Mouse (Mus musculus): ENCODE data around the gene Vps11. TPM values are rescaled to one million over a fixed set of nuclear protein-coding genes. Genes with fewer than 3 reads are reported as not detected.
"Not testable (repeated sequence)": the region's sequence is repeated elsewhere in the genome, so short reads cannot be mapped to it uniquely, and the experiment has no call there.

The Vps11 gene
- polyA plus RNA-seq, 1 experiment from 2014 or later, result 34.4 TPM

DNA sequence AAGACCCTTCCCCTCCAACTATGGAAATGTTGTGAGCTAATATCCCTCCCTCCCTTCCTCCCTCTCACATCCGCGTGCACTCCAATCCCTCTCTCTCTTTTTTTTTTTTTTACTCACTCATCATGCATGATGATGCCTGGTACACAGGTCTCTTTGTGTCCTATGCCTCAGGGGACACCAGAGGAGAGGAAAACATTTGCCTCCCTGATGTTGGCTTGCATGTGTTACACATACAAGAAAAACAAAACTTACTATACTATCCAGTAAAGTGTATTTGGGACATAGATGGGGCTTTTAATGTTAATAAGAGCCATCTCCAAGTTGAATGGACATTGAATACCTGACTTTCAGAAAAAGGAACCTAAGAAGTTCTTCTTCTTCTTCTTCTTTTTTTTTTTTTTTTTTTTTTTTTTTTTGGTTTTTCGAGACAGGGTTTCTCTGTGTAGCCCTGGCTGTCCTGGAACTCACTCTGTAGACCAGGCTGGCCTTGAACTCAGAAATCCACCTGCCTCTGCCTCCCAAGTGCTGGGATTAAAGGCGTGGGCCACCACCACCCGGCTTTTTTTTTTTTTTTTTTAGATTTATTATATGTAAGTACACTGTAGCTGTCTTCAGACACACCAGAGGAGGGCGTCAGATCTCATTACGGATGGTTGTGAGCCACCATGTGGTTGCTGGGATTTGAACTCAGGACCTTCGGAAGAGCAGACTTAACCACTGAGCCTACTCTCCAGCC is 36.3 kb downstream of the Vps11 start:
- H3K27me3 ChIP-seq (ENCODE audit: control insufficient read depth, insufficient read depth, low read length); H3K36me3 ChIP-seq (ENCODE audit: control insufficient read depth, insufficient read depth, low read length); H3K4me3 ChIP-seq (ENCODE audit: low read depth, low read length); ATAC-seq (ENCODE audit: low read depth); H3K4me2 ChIP-seq (ENCODE audit: low read depth, low read length); H3K9me3 ChIP-seq (ENCODE audit: control insufficient read depth, low read length); H3K9ac ChIP-seq (replicated peaks; ENCODE audit: low read depth, low read length); H3K27ac ChIP-seq (ENCODE audit: low read depth, low read length): not testable (repeated sequence)
- peaks cover 15% of the 10 kb centered on the region for H3K4me1 ChIP-seq (ENCODE audit: control insufficient read depth, insufficient read depth, low read length)
- WGBS, result 52% methylated on average over 6 of the region's 8 CpGs

DNA sequence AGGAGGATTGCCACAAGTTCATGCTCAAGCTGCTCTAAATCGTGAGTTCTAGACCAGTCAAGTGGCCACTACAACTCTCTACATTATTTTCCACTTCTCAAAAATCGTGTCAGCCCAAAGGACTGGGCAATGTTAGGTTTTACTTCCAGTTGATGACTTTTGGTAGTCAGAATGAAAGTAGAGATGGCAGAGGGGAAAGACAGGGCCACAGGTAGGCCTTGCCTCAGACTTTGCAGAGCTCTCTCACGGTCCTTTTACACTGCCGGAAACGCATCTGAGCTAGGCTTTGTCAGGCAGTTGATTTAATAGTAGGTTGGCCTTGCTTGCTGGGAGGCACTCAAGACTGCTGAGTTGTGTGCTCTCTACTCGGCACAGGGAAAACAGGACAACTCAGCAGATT is 37.3 kb downstream of the Vps11 start:
- no peak overlapping the region for H3K27ac ChIP-seq (ENCODE audit: low read depth, low read length)
- H3K36me3 ChIP-seq (ENCODE audit: control insufficient read depth, insufficient read depth, low read length), result no peaks in the 10 kb centered on the region
- ATAC-seq (ENCODE audit: low read depth), result no peak
- 69% methylated on average over 6 of the region's 6 CpGs for WGBS
- no peaks in the 10 kb centered on the region for H3K27me3 ChIP-seq (ENCODE audit: control insufficient read depth, insufficient read depth, low read length)
- peaks cover 17% of the 10 kb centered on the region for H3K4me1 ChIP-seq (ENCODE audit: control insufficient read depth, insufficient read depth, low read length)
- H3K4me3 ChIP-seq (ENCODE audit: low read depth, low read length), result no peak overlapping the region
- H3K4me2 ChIP-seq (ENCODE audit: low read depth, low read length), result no peak overlapping the region
- no peak overlapping the region for H3K9ac ChIP-seq (replicated peaks; ENCODE audit: low read depth, low read length)
- no peaks in the 10 kb centered on the region for H3K9me3 ChIP-seq (ENCODE audit: control insufficient read depth, low read length)

DNA sequence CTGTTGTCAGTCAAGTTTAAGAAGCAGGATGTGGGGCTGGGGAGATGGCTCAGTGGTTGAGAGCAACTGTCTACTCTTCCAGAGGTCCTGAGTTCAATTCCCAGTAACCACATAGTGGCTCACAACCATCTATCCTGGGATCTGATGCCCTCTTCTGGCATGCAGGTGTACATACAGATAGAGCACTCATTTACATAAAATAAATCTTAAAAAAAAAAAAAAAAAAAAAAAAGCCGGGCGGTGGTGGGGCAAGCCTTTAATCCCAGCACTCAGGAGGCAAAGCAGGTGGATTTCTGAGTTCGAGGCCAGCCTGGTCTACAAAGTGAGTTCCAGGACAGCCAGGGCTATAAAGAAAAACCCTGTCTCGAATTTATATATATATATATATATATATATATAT is 37.8 kb downstream of the Vps11 start:
- peaks cover 21% of the 10 kb centered on the region for H3K4me1 ChIP-seq (ENCODE audit: control insufficient read depth, insufficient read depth, low read length)
- not testable (repeated sequence) for H3K27me3 ChIP-seq (ENCODE audit: control insufficient read depth, insufficient read depth, low read length); ATAC-seq (ENCODE audit: low read depth); H3K9me3 ChIP-seq (ENCODE audit: control insufficient read depth, low read length); H3K27ac ChIP-seq (ENCODE audit: low read depth, low read length); H3K36me3 ChIP-seq (ENCODE audit: control insufficient read depth, insufficient read depth, low read length); H3K9ac ChIP-seq (replicated peaks; ENCODE audit: low read depth, low read length); H3K4me2 ChIP-seq (ENCODE audit: low read depth, low read length); H3K4me3 ChIP-seq (ENCODE audit: low read depth, low read length)
- 80% methylated on average over 4 of the region's 4 CpGs for WGBS

DNA sequence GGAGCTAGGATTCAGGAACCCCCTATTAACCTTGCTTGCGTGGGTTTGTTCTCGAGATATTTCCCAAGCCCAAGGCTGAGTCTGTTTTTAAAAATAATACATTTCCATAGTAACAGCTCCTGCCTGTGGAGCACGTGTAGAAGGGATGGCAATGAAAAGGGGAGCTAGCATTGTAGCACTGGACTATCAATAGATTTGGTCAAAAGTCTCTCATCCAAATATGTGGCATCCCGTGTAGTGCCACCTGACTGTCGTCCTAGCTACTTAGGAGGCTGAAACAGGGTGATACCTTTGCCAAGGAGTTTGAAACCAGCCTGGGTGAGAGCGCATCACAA is 40.7 kb downstream of the Vps11 start:
- Histone ChIP-seq H3K9ac (replicated peaks; ENCODE audit: low read depth, low read length) (0 out of 2 replicates have a peak overlapping the region, but pooled peaks have one; percentile 32), H3K27ac (ENCODE audit: low read depth, low read length) (peak overlapping the region; percentile 72; the same call in 1 of the 2 replicates), H3K36me3 (ENCODE audit: control insufficient read depth, insufficient read depth, low read length) (peaks cover 7% of the 10 kb centered on the region; the same call in 1 of the 2 replicates), H3K9me3 (ENCODE audit: control insufficient read depth, low read length) (no peaks in the 10 kb centered on the region), H3K4me1 (ENCODE audit: control insufficient read depth, insufficient read depth, low read length) (peaks cover 25% of the 10 kb centered on the region), H3K4me3 (ENCODE audit: low read depth, low read length) (peak overlapping the region; percentile 76), H3K4me2 (ENCODE audit: low read depth, low read length) (peak overlapping the region; percentile 91), H3K27me3 (ENCODE audit: control insufficient read depth, insufficient read depth, low read length) (no peaks in the 10 kb centered on the region)
- 23% methylated on average over 6 of the region's 6 CpGs for WGBS
- ATAC-seq (ENCODE audit: low read depth), result peak; percentile 12

DNA sequence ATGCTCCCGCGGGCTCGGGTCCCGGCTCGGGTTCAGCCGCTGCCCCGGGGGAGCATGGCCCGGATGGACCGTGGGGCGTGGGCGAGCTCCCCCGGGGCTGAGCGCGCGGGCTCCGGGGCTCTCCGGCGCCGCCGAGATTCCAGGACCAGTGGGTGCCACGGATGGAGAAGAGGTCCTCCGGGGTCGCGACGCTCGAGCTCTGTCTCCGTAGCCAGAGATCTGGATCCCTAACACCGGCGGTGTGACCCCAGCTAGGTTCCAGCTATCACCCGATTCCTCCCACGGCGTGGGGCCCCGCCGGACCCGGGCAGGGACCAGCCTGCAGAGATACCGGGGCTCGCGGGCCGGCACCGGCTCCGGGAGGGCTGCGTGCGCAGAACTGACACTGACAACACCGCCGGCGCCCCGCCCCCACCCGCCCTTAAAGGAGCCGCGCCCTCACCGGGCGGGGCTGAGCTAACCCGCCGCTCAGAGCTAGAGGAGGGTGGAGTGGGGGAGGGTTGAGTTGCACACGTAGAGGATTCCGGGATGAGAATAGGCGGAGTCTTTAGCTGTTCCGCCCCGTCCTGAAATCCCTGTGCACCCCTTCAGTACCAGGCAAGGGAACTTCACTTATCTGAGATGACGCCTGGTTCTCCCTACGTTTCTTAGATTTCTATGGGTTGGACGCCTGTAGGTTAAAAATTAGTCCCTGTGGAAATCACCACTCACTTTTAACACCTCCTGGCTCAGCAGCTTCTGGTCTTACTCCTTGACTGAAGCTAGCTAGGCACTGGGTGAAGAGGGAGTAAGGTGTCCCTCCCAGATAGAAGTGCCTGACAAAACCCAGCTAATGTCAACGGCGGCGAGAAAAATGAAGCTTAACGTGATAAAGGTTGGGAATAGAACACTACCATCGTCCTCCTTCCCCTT is 41.3 kb downstream of the Vps11 start, which contains the start of gene C2cd2l:
TSS of gene C2cd2l (minus strand) at position 399 of the 912 bp plus-strand sequence.
- peaks cover 23% of the 10 kb centered on the region for H3K4me1 ChIP-seq (ENCODE audit: control insufficient read depth, insufficient read depth, low read length)
- H3K4me3 ChIP-seq (ENCODE audit: low read depth, low read length), result peak within 1 kb of the TSS; percentile 76
- peak within 1 kb of the TSS; percentile 74 for H3K27ac ChIP-seq (ENCODE audit: low read depth, low read length)
- H3K9ac ChIP-seq (replicated peaks; ENCODE audit: low read depth, low read length), result peak within 1 kb of the TSS; percentile 95
- H3K4me2 ChIP-seq (ENCODE audit: low read depth, low read length), result peak within 1 kb of the TSS; percentile 91
- ATAC-seq (ENCODE audit: low read depth), result peak; percentile 98
- H3K9me3 ChIP-seq (ENCODE audit: control insufficient read depth, low read length), result no peaks in the 10 kb centered on the region
- H3K36me3 ChIP-seq (ENCODE audit: control insufficient read depth, insufficient read depth, low read length), result peaks cover 12% of the 10 kb centered on the region
- no peaks in the 10 kb centered on the region for H3K27me3 ChIP-seq (ENCODE audit: control insufficient read depth, insufficient read depth, low read length)
- under 1% methylated on average over 67 of the region's 67 CpGs for WGBS

DNA sequence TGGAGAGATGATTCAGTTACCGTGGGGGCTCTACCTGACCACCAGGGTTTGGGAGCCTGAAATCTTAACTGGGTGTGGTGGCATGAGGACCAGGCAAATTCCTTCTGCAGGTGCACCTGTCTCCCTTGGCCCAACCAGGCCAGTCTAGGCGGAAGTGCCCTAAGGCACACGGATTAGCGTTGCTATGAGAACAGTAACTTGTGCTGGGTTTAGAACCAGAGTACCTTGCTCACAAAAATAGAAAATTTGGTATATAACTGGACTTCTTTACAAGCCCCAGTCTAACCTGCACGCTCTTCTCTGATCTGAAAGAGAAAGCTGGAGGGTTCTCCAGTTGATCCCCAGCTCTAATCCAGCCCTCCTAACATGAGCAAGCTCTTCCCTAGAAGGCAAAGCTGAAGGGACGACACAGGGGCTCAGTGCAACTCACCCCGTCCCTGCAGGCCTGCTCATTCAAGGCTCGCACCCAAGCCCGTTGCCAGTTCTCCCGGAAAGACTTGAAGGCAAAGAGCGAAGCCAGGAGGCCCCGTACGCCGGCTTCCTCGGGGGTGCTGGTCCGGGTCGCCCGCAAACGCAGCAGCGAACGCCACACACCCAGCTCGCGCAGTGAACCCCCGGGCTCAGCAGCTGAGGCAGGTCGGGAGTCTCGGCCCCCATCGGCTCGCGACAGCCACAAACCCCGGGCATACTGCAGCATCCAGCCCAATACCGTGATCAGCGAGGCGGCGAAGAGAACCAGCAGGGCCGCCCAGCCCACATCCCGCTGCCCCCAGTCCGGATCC is 42.2 kb downstream of the Vps11 start:
- H3K4me1 ChIP-seq (ENCODE audit: control insufficient read depth, insufficient read depth, low read length), result peaks cover 23% of the 10 kb centered on the region
- H3K27me3 ChIP-seq (ENCODE audit: control insufficient read depth, insufficient read depth, low read length), result no peaks in the 10 kb centered on the region
- ATAC-seq (ENCODE audit: low read depth), result peak; percentile 25
- WGBS, result 3% methylated on average over 37 of the region's 37 CpGs
- peak overlapping the region; percentile 74 for H3K27ac ChIP-seq (ENCODE audit: low read depth, low read length)
- peak overlapping the region; percentile 76 for H3K4me3 ChIP-seq (ENCODE audit: low read depth, low read length)
- no peaks in the 10 kb centered on the region for H3K9me3 ChIP-seq (ENCODE audit: control insufficient read depth, low read length)
- peak overlapping the region; percentile 95 for H3K9ac ChIP-seq (replicated peaks; ENCODE audit: low read depth, low read length)
- peaks cover 16% of the 10 kb centered on the region for H3K36me3 ChIP-seq (ENCODE audit: control insufficient read depth, insufficient read depth, low read length)
- peak overlapping the region; percentile 91 for H3K4me2 ChIP-seq (ENCODE audit: low read depth, low read length)

DNA sequence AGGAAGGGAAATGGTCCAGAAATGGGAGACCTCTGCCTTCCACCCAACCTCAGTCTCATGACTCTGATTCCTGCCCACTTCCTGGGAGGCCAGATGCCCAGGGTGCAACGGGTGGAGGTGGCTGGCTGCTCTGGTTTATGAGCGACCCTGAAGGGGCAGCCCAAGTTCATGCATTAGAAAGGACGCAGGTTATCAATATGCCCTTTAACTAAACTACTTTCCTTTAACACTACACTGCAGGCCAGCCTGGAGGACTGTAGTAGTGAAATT is 42.7 kb downstream of the Vps11 start:
- no peaks in the 10 kb centered on the region for H3K27me3 ChIP-seq (ENCODE audit: control insufficient read depth, insufficient read depth, low read length)
- no peak overlapping the region for H3K27ac ChIP-seq (ENCODE audit: low read depth, low read length)
- H3K36me3 ChIP-seq (ENCODE audit: control insufficient read depth, insufficient read depth, low read length), result peaks cover 16% of the 10 kb centered on the region
- WGBS, result 25% methylated on average over 3 of the region's 3 CpGs
- peak overlapping the region; percentile 76 for H3K4me3 ChIP-seq (ENCODE audit: low read depth, low read length)
- no peak for ATAC-seq (ENCODE audit: low read depth)
- no peaks in the 10 kb centered on the region for H3K9me3 ChIP-seq (ENCODE audit: control insufficient read depth, low read length)
- peaks cover 23% of the 10 kb centered on the region for H3K4me1 ChIP-seq (ENCODE audit: control insufficient read depth, insufficient read depth, low read length)
- H3K4me2 ChIP-seq (ENCODE audit: low read depth, low read length), result peak overlapping the region; percentile 91
- peak overlapping the region; percentile 95 for H3K9ac ChIP-seq (replicated peaks; ENCODE audit: low read depth, low read length)

DNA sequence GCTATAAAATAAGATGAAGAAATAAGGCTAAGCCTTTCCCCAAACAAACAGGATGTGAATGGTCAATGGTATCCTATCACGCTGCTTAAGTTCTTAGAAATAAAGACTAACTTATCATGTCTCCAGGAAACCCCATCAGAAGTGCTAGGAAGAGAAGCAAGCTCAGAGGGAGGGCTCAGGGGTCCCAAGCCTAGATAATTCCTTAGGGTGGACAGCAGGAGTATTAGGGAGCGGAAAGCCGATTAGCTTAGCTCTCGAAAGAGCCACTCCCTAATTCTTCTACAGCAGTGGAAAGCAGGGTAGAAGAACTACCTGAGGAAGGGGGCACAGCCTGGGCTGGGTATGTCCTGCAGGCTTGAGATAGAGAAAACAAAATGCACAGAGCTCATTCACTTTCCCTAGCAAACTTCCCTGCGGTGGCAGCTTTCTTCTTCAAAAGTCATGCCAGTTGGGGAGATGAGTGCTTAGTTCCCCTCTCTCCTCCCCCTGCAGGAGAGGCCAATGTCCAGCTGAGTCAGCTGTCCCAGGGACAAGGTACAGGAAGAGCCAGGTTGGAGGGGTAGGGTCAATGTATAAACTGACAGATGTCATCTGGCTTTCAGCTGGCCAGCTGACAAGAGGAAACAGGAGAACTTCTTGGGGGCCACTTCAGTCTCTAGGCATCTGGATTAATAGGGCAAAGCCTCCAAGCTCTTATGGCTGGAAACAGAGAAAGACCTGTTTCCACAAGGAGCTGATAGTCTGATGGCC is 43.2 kb downstream of the Vps11 start:
- Histone ChIP-seq H3K4me3 (ENCODE audit: low read depth, low read length) (no peak overlapping the region; the same call in 1 of the 2 replicates), H3K27ac (ENCODE audit: low read depth, low read length) (no peak overlapping the region), H3K27me3 (ENCODE audit: control insufficient read depth, insufficient read depth, low read length) (no peaks in the 10 kb centered on the region), H3K36me3 (ENCODE audit: control insufficient read depth, insufficient read depth, low read length) (peaks cover 17% of the 10 kb centered on the region), H3K9me3 (ENCODE audit: control insufficient read depth, low read length) (no peaks in the 10 kb centered on the region), H3K9ac (replicated peaks; ENCODE audit: low read depth, low read length) (0 out of 2 replicates have a peak overlapping the region, but pooled peaks have one; percentile 8), H3K4me2 (ENCODE audit: low read depth, low read length) (peak overlapping the region; percentile 91), H3K4me1 (ENCODE audit: control insufficient read depth, insufficient read depth, low read length) (peaks cover 23% of the 10 kb centered on the region)
- no peak for ATAC-seq (ENCODE audit: low read depth)
- 72% methylated on average over 5 of the region's 5 CpGs for WGBS
